Mouse (Mus musculus) stomach, embryonic 14.5 days (tissue): ENCODE measurements at regions not wholly inside any gene's neighbourhood (a gene's known extent, or its start where the extent isn't known, plus 50 kb on each side); places are given as distances from the start of the nearest gene placed in this dataset.

ENCODE experiments used
- ATAC-seq: fragments of 200-750 bp; cut with Nextera tagmentation; 2 replicates; pipeline ENCODE4 v1.8.0; 2017; ENCODE audit warnings: low read depth, moderate TSS enrichment; ENCODE audit not compliant: insufficient number of reproducible peaks, insufficient read depth, low FRiP score
- H3K27ac ChIP-seq: fragments of 300-500 bp; sonication (generic); 2 replicates; pipeline ENCODE4 v1.5.1; 2014; ENCODE audit warnings: mild to moderate bottlenecking, low read length, moderate library complexity, mixed read lengths
- H3K27me3 ChIP-seq: fragments of 300-500 bp; sonication (generic); 2 replicates; pipeline ENCODE4 v1.6.1; 2014; ENCODE audit warnings: low read length, control low read depth, mixed read lengths; ENCODE audit not compliant: control insufficient read depth, insufficient read depth
- H3K36me3 ChIP-seq: fragments of 300-500 bp; sonication (generic); 2 replicates; pipeline ENCODE4 v1.6.1; 2014; ENCODE audit warnings: mild to moderate bottlenecking, control low read depth, low read length, moderate library complexity, mixed read lengths; ENCODE audit not compliant: control insufficient read depth, insufficient read depth
- H3K4me1 ChIP-seq: fragments of 300-500 bp; sonication (generic); 2 replicates; pipeline ENCODE4 v1.6.1; 2014; ENCODE audit warnings: low read length, control low read depth, mixed read lengths; ENCODE audit not compliant: control insufficient read depth, insufficient read depth
- H3K4me2 ChIP-seq: fragments of 300-500 bp; sonication (generic); replicated peaks from 2 replicates; pipeline ENCODE4 v1.6.1; 2014; ENCODE audit warnings: low read depth, low read length, control low read depth
- H3K4me3 ChIP-seq: fragments of 300-500 bp; sonication (generic); 2 replicates; pipeline ENCODE4 v1.5.1; 2014; ENCODE audit warnings: low read depth, low read length, control low read depth
- H3K9ac ChIP-seq: fragments of 300-500 bp; sonication (generic); replicated peaks from 2 replicates; pipeline ENCODE4 v1.6.1; 2014; ENCODE audit warnings: low read depth, mild to moderate bottlenecking, control low read depth, low read length, moderate library complexity, mixed read lengths
- H3K9me3 ChIP-seq: fragments of 300-500 bp; sonication (generic); 2 replicates; pipeline ENCODE4 v1.6.1; 2016; ENCODE audit warnings: low read depth, low read length, control low read depth; ENCODE audit not compliant: control insufficient read depth
- WGBS: fragments of 180-500 bp; shearing (Covaris S2); extraction: QIAGEN DNeasy Blood & Tissue Kit; methylation state at CpG from one replicate; pipeline ENCODE4 v1.1.7; 2014; 5-methylcytosine and 5-hydroxymethylcytosine counted together

- no peak for ATAC-seq
- H3K4me1 ChIP-seq = no peaks in the 10 kb centered on the region
- H3K9ac ChIP-seq = no peak overlapping the region
- no peak overlapping the region for H3K27ac ChIP-seq
- H3K27me3 ChIP-seq = no peaks in the 10 kb centered on the region
- H3K4me2 ChIP-seq = no peak overlapping the region
- no peaks in the 10 kb centered on the region for H3K9me3 ChIP-seq
- H3K36me3 ChIP-seq = no peaks in the 10 kb centered on the region
- 79% methylated on average over 8 of the region's 8 CpGs for WGBS
- H3K4me3 ChIP-seq = no peak overlapping the region
Measured at GRCm38 (mm10) chr10:67819534-67819933, 92.9 kb downstream of the Zfp365 start.

- H3K4me1 ChIP-seq = no peaks in the 10 kb centered on the region
- no peak overlapping the region for H3K9ac ChIP-seq
- no peaks in the 10 kb centered on the region for H3K27me3 ChIP-seq
- no peak overlapping the region for H3K4me2 ChIP-seq
- H3K27ac ChIP-seq = no peak overlapping the region
- 81% methylated on average over 4 of the region's 4 CpGs for WGBS
- no peak for ATAC-seq
- H3K4me3 ChIP-seq = no peak overlapping the region
- H3K36me3 ChIP-seq = no peaks in the 10 kb centered on the region
- H3K9me3 ChIP-seq = no peaks in the 10 kb centered on the region
Measured at GRCm38 (mm10) chr10:67813901-67814300, 98.6 kb downstream of the Zfp365 start.

GRCm38 (mm10) chr10:67805131-67805530 lies 107.3 kb downstream of the Zfp365 start:
- Histone ChIP-seq H3K9ac (no peak overlapping the region), H3K4me3 (no peak overlapping the region), H3K9me3 (no peaks in the 10 kb centered on the region), H3K4me2 (no peak overlapping the region), H3K4me1 (no peaks in the 10 kb centered on the region), H3K27ac (no peak overlapping the region), H3K36me3 (no peaks in the 10 kb centered on the region), H3K27me3 (no peaks in the 10 kb centered on the region)
- no peak for ATAC-seq
- 44% methylated on average over 4 of the region's 4 CpGs for WGBS

GRCm38 (mm10) chr10:67804637-67805036 lies 107.8 kb downstream of the Zfp365 start:
- H3K27me3 ChIP-seq = no peaks in the 10 kb centered on the region
- no peak overlapping the region for H3K9ac ChIP-seq
- H3K4me1 ChIP-seq = no peaks in the 10 kb centered on the region
- no peak overlapping the region for H3K4me3 ChIP-seq
- no peaks in the 10 kb centered on the region for H3K9me3 ChIP-seq
- H3K27ac ChIP-seq = no peak overlapping the region
- no peak for ATAC-seq
- H3K4me2 ChIP-seq = no peak overlapping the region
- WGBS = 70% methylated on average over 12 of the region's 12 CpGs
- no peaks in the 10 kb centered on the region for H3K36me3 ChIP-seq

GRCm38 (mm10) chr10:67802156-67802555 lies 110.3 kb downstream of the Zfp365 start:
- Histone ChIP-seq H3K4me1 (no peaks in the 10 kb centered on the region), H3K27ac (no peak overlapping the region), H3K36me3 (no peaks in the 10 kb centered on the region), H3K9me3 (no peaks in the 10 kb centered on the region), H3K9ac (no peak overlapping the region), H3K4me2 (no peak overlapping the region), H3K4me3 (no peak overlapping the region), H3K27me3 (no peaks in the 10 kb centered on the region)
- 87% methylated on average over 8 of the region's 8 CpGs for WGBS
- ATAC-seq = no peak

GRCm38 (mm10) chr10:67801619-67802018 lies 110.8 kb downstream of the Zfp365 start:
- 97% methylated on average over 1 of the region's 1 CpGs for WGBS
- H3K9me3 ChIP-seq = no peaks in the 10 kb centered on the region
- no peaks in the 10 kb centered on the region for H3K36me3 ChIP-seq
- H3K4me1 ChIP-seq = no peaks in the 10 kb centered on the region
- no peaks in the 10 kb centered on the region for H3K27me3 ChIP-seq
- H3K9ac ChIP-seq = no peak overlapping the region
- H3K4me3 ChIP-seq = no peak overlapping the region
- ATAC-seq = no peak
- H3K27ac ChIP-seq = no peak overlapping the region
- H3K4me2 ChIP-seq = no peak overlapping the region

GRCm38 (mm10) chr10:67798991-67799390 lies 113.5 kb downstream of the Zfp365 start:
- no peaks in the 10 kb centered on the region for H3K27me3 ChIP-seq
- no peaks in the 10 kb centered on the region for H3K36me3 ChIP-seq
- H3K27ac ChIP-seq = no peak overlapping the region
- 82% methylated on average over 10 of the region's 10 CpGs for WGBS
- no peak overlapping the region for H3K4me2 ChIP-seq
- no peaks in the 10 kb centered on the region for H3K4me1 ChIP-seq
- ATAC-seq = no peak
- H3K4me3 ChIP-seq = no peak overlapping the region
- no peak overlapping the region for H3K9ac ChIP-seq
- H3K9me3 ChIP-seq = no peaks in the 10 kb centered on the region

GRCm38 (mm10) chr10:67793206-67793605 lies 119.3 kb downstream of the Zfp365 start:
- H3K27me3 ChIP-seq = no peaks in the 10 kb centered on the region
- H3K4me2 ChIP-seq = no peak overlapping the region
- ATAC-seq = no peak
- no peaks in the 10 kb centered on the region for H3K9me3 ChIP-seq
- H3K4me1 ChIP-seq = no peaks in the 10 kb centered on the region
- 63% methylated on average over 3 of the region's 3 CpGs for WGBS
- no peak overlapping the region for H3K4me3 ChIP-seq
- H3K9ac ChIP-seq = no peak overlapping the region
- H3K27ac ChIP-seq = no peak overlapping the region
- no peaks in the 10 kb centered on the region for H3K36me3 ChIP-seq

GRCm38 (mm10) chr10:67789651-67790050 lies 122.8 kb downstream of the Zfp365 start:
- Histone ChIP-seq H3K4me3 (no peak overlapping the region), H3K4me1 (no peaks in the 10 kb centered on the region), H3K27ac (no peak overlapping the region), H3K9ac (no peak overlapping the region), H3K36me3 (no peaks in the 10 kb centered on the region), H3K27me3 (no peaks in the 10 kb centered on the region), H3K9me3 (no peaks in the 10 kb centered on the region), H3K4me2 (no peak overlapping the region)
- 61% methylated on average over 12 of the region's 12 CpGs for WGBS
- no peak for ATAC-seq
